Mouse (Mus musculus) limb, embryonic 10.5 days (tissue): ENCODE results near the gene Mccc1. TPM values are rescaled to one million over a fixed set of nuclear protein-coding genes. Genes with fewer than 3 reads are reported as not detected.

Experiments used
- DNase-seq: peaks from one replicate; pipeline ENCODE4 v3.0.0-alpha.2; 2017; ENCODE audit warnings: low spot score
- H3K27ac ChIP-seq: fragments of 300-500 bp; sonication (generic); 2 replicates; pipeline ENCODE4 v1.5.1; 2016; ENCODE audit warnings: mild to moderate bottlenecking
- H3K27me3 ChIP-seq: fragments of 300-500 bp; sonication (generic); 2 replicates; pipeline ENCODE4 v1.6.1; 2016; ENCODE audit warnings: low read depth, mild to moderate bottlenecking; ENCODE audit not compliant: poor library complexity, severe bottlenecking
- H3K36me3 ChIP-seq: fragments of 300-500 bp; sonication (generic); 2 replicates; pipeline ENCODE4 v1.6.1; 2016; ENCODE audit warnings: mild to moderate bottlenecking, moderate library complexity
- H3K4me1 ChIP-seq: fragments of 300-500 bp; sonication (generic); 2 replicates; pipeline ENCODE4 v1.6.1; 2016
- H3K4me3 ChIP-seq: fragments of 300-500 bp; sonication (generic); 2 replicates; pipeline ENCODE4 v1.5.1; 2016; ENCODE audit warnings: mild to moderate bottlenecking, moderate library complexity
- H3K9me3 ChIP-seq: fragments of 300-500 bp; sonication (generic); replicated peaks from 2 replicates; pipeline ENCODE4 v1.6.1; 2016; ENCODE audit warnings: mild to moderate bottlenecking
- WGBS: fragments of 180-500 bp; shearing (Covaris S2); methylation state at CpG from one replicate; pipeline ENCODE4 v1.1.7; 2016; 5-methylcytosine and 5-hydroxymethylcytosine counted together
- polyA plus RNA-seq: library from polyadenylated mRNA; unstranded; fragments of >200 nt; fragmentation: Nextera tagmentation; extraction: Ambion mirVana; gene quantifications from 2 replicates; pipeline ENCODE4 v1.2.1, GENCODE M21; 2016

Gene Mccc1
- polyA plus RNA-seq, 1 experiment from 2014 or later = 40.7 TPM

DNA sequence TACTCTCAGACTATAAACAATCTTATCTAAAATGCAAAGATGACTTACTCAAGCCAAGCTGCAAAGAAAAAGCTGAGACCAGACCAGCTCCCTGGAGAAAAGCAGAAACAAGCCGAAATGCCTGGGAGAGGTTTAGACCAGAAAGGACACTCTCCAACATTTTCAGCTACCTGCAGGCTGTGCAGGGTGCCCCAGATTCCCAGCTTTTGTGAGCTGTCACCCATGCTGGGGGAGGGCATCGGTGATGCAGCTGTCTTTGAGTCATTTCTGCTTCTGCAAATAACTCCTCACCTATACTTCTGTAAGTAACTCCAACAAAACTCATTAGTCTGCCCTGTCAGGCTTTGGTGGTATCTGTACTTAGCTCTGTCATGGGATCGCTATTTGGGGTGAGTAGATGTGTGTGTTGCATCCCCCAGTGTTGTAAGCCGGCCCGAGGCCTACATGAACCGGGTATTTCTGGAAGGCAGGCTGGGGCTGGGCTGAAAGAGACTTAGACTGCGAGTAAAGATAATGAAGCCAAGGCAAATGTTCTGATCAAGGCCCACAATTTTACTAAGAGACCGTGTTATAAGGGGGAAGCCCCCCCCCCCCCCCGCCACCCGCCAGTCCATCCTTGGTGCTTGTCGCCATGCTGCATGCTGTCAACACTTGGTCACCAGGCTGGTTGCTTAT, 45.4 kb downstream of the Mccc1 start:
- no peak overlapping the region for H3K27ac ChIP-seq
- H3K36me3 ChIP-seq = peaks cover 17% of the 10 kb centered on the region
- no peak for DNase-seq
- H3K4me1 ChIP-seq = peaks cover 5% of the 10 kb centered on the region; the same call in 1 of the 2 replicates
- WGBS = 91% methylated on average over 11 of the region's 11 CpGs
- no peak overlapping the region for H3K4me3 ChIP-seq
- H3K9me3 ChIP-seq = no peaks in the 10 kb centered on the region
- no peaks in the 10 kb centered on the region for H3K27me3 ChIP-seq

DNA sequence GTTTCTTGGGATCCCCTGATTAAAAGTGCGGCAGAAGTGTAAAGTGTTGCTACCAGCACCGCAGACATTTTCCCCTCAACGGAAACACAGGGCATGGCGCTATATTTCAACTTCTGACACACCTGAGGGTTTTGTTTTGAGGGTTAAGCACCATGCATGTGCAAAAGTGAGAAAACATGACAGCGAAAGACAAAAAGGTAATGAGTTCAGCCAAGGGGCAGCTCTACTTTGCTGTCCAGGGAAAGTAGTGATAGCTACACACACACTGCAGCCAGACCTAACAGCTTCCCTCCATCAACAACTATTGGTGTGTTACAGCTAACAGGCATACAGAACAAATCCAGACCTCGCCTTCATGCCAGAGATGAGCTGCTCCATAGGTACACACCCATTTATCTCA, 46.7 kb downstream of the Mccc1 start:
- Histone ChIP-seq H3K27me3 (no peaks in the 10 kb centered on the region), H3K36me3 (peaks cover 10% of the 10 kb centered on the region), H3K4me3 (no peak overlapping the region), H3K9me3 (no peaks in the 10 kb centered on the region), H3K4me1 (peaks cover 5% of the 10 kb centered on the region; the same call in 1 of the 2 replicates), H3K27ac (no peak overlapping the region)
- no peak for DNase-seq
- 88% methylated on average over 6 of the region's 6 CpGs for WGBS

DNA sequence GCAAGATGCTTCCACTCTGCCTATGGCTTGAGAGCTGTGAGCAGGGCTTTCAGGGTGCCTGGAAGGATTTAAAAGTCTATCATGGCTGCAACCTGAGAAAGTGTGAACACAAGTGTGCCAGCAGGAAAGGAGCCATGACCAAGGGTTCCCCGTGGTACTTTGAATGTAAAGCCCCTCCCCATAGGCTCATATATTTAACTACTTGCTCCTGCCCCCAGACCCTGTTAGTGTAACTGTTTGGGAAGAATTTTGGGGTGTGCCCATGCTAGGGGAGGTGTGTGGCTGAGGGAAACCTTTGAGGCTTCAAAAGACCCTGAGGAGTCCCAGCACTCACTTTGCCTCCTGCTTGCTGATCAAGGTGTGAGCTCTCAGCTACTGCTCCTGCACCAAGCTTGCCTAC, 47.3 kb downstream of the Mccc1 start:
- Histone ChIP-seq H3K4me1 (peaks cover 5% of the 10 kb centered on the region; the same call in 1 of the 2 replicates), H3K27ac (no peak overlapping the region)
- 42% methylated on average over 1 of the region's 1 CpGs for WGBS

DNA sequence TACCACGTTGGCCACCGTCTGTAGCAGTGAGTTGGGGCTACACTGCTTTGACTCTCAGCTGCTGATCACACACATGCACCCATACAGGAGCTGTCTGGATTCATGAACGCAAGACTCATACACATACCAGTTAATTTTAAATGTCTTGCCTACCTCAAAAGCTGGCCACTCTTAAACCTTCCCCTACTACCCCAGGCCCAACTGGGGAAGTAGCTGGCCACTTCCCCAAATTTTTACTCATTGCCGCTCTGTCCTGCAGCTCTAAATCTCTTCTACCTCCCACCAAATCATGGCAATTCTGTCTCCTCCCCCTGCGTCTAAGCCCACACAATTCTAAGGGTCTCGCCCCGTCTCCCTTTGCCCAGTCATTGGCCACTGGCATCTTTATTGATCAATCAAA, 52.3 kb downstream of the Mccc1 start:
- H3K27ac ChIP-seq = no peak overlapping the region
- no peaks in the 10 kb centered on the region for H3K27me3 ChIP-seq
- no peaks in the 10 kb centered on the region for H3K36me3 ChIP-seq
- DNase-seq = no peak
- H3K4me3 ChIP-seq = no peak overlapping the region
- WGBS = 87% methylated on average over 7 of the region's 7 CpGs
- no peaks in the 10 kb centered on the region for H3K9me3 ChIP-seq
- peaks cover 4% of the 10 kb centered on the region; the same call in 1 of the 2 replicates for H3K4me1 ChIP-seq

More for the DNA sequence above, 47.3 kb downstream of the Mccc1 start:
- Histone ChIP-seq H3K27me3 (no peaks in the 10 kb centered on the region), H3K9me3 (no peaks in the 10 kb centered on the region), H3K4me3 (no peak overlapping the region), H3K36me3 (peaks cover 5% of the 10 kb centered on the region; the same call in 1 of the 2 replicates)
- no peak for DNase-seq

DNA sequence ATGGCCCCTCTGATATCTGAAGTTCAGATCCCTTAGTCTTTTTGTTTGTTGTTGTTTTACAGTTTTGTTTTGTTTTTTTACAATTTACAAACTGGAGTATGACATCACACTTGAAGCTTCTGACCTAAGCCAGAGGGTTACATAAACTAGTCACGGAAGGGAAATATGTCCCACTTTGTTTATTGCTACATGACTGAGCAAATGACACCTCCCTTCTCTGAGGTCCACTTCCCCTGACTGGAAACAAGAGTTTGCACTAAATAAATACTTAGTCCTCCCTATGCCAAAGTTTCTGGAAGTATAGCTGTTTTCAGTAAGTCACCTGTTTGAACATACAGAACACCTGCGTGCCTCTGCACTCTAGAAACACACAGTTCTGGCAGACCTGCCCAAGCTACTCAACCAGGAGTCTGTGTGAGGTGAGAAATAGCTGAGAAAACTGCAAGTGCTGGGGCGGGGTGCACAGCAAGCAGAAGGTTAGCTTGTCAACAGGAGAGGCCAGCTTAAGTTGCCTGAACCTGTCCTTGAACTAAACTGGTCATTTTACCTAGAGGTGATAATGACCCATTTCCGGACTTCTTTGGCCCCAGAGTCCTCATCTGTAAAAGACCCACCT, 59.9 kb downstream of the Mccc1 start:
- Histone ChIP-seq H3K4me1 (no peaks in the 10 kb centered on the region), H3K36me3 (peaks cover 17% of the 10 kb centered on the region), H3K4me3 (no peak overlapping the region), H3K9me3 (no peaks in the 10 kb centered on the region), H3K27ac (no peak overlapping the region), H3K27me3 (no peaks in the 10 kb centered on the region)
- WGBS = 83% methylated on average over 4 of the region's 4 CpGs
- DNase-seq = no peak

DNA sequence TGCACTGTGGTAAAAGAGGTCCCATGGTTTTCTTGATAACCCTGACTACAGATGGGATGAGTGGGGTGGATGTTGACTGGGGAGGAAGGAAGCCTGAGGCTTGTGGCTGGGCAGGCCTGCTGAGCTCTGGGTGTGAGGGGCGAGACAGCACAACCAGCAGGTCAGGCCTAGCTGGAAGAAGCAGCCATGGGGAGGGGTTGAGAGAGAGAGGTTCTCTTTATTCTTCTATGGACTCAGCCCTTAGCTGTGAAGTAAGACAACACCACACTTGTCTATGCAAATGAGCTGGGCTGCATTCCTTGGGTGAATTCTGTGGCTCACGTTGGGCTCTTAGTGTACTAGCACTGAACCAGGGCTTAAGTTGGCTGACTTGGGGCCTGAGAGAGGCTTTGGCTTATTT, 60.4 kb downstream of the Mccc1 start:
- H3K9me3 ChIP-seq = no peaks in the 10 kb centered on the region
- peaks cover 21% of the 10 kb centered on the region for H3K36me3 ChIP-seq
- H3K4me1 ChIP-seq = no peaks in the 10 kb centered on the region
- H3K27ac ChIP-seq = no peak overlapping the region
- H3K4me3 ChIP-seq = no peak overlapping the region
- H3K27me3 ChIP-seq = no peaks in the 10 kb centered on the region
- WGBS = 42% methylated on average over 2 of the region's 2 CpGs
- no peak for DNase-seq

DNA sequence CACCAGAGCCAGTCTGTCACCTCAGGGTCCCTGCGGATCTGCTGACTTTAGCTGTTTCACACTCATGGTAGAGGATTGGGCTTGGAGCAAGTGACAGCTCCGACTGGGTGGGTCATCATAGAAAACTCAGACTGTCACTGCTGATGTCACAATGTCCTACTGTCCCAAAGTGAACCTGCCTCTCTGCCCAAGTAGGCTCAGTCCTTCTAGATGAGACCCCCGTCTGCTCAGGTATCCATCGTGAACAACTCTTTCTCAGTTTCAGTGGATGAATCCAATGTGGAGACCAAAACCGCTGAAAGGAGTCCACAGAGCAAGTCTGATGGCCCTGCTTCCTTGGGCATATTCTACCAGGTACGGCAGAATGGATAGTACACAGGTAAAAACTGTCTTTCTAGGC, 63.1 kb downstream of the Mccc1 start, which contains the start of gene Dcun1d1:
TSS of gene Dcun1d1 (minus strand) at position 101 of the 400 bp plus-strand sequence.
- Histone ChIP-seq H3K4me1 (peaks cover 12% of the 10 kb centered on the region), H3K9me3 (no peaks in the 10 kb centered on the region), H3K4me3 (no peak within 1 kb of the TSS), H3K27me3 (no peaks in the 10 kb centered on the region), H3K36me3 (peaks cover 21% of the 10 kb centered on the region), H3K27ac (no peak within 1 kb of the TSS)
- 91% methylated on average over 6 of the region's 6 CpGs for WGBS
- no peak for DNase-seq

DNA sequence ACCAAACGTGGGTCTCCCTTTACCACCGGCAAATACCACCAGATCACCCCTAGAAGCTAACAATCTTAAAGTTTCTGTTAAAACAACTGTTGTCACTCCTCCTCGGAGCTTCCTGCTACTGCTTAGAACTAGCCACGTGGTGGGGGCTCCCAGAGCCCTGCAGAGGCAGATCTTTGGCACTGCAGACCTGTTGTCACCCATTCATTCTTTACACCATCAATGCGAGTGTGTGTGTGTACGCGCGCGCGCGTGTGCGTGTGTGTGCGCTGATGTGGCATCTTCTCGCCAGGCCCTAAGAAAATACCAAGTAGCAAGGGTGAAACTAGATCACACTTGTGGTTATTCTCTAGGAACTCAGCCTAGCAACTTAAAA, 67.1 kb downstream of the Mccc1 start:
- peak; percentile 67 for DNase-seq
- 2% methylated on average over 14 of the region's 14 CpGs for WGBS
- peak overlapping the region; percentile 90 for H3K4me3 ChIP-seq
- no peaks in the 10 kb centered on the region for H3K9me3 ChIP-seq
- no peaks in the 10 kb centered on the region for H3K27me3 ChIP-seq
- peaks cover 20% of the 10 kb centered on the region for H3K4me1 ChIP-seq
- H3K27ac ChIP-seq = peak overlapping the region; percentile 98
- H3K36me3 ChIP-seq = peaks cover 13% of the 10 kb centered on the region

DNA sequence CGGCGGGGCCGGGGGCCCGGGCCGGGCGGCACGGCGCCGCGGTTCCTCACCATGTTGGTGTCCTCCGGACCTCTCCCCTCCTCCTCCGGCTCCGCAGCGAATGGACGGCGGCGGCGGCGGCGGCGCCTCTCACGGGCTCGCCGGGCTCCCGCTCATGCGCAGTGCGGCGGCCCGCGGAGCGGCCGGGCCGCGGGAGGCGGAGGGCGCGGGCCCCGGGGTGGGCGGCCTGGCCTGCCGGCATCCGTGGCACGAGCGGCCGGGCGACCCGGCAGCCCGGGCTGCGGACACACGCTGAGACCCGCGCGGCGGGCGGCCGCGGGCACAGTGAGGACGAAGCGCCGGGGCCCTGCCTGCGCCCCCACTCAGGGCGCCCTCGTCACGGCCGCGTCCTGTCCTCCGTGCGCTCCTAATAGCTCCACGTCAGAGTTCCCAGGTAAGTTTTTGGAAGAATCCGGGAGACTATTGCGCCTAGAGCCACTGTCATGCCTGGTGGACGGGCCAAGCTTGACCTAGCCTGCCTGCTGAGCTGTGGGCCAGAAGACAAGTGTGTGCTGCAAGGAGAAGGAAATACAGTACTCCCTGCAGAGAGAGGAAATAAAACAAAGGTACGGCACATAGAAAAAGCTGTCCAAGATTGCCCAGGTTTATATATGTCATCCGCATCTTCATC, 67.6 kb downstream of the Mccc1 start:
- Histone ChIP-seq H3K4me1 (peaks cover 20% of the 10 kb centered on the region), H3K36me3 (peaks cover 10% of the 10 kb centered on the region), H3K27ac (peak overlapping the region; percentile 98), H3K4me3 (peak overlapping the region; percentile 90), H3K9me3 (no peaks in the 10 kb centered on the region), H3K27me3 (no peaks in the 10 kb centered on the region)
- peak; percentile 82 for DNase-seq
- WGBS = 3% methylated on average over 65 of the region's 73 CpGs

DNA sequence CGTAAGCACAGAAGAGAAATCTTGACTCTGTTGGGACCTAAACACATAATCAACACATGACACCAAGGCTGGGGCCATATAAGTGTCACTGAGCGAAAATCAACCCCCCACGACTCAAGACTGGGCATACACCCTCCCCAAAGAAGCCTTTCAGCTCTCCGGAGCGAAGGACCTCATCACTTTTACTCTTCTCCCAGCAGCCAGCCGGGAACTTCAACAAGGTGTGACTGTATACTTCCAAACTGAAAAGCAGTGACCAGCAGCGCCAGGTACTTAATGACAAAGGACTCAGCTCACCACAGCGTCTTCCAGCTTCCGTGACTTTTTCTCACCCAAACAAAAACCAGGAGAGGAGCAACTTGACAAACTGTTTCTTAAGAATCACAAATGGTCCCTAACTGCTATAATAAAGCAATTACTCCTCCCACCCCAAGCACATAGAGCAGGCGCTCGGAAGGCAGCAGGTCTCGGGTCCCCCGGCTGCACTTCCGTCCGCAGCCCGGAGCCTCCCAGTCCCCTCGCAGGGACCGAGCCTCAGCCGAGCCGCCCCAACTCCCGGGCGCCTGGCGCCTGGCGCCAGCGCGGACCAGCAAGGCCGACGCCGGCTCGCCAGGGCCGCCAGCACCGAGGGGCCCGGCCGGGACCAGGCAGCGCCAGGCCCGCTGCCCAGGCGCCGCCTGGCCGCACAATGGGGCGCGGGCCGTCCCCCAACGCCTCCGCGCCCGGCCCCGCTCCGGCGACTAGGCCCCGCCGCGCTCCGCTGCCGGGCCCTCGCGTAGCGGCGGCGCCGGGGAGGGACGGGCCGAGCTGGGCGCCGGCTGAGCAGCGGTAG, 68.4 kb downstream of the Mccc1 start:
- Histone ChIP-seq H3K36me3 (peaks cover 4% of the 10 kb centered on the region; the same call in 1 of the 2 replicates), H3K4me3 (peak overlapping the region; percentile 90), H3K9me3 (no peaks in the 10 kb centered on the region), H3K27me3 (no peaks in the 10 kb centered on the region), H3K27ac (peak overlapping the region; percentile 98), H3K4me1 (peaks cover 20% of the 10 kb centered on the region)
- 2% methylated on average over 65 of the region's 65 CpGs for WGBS
- peak; percentile 76 for DNase-seq

DNA sequence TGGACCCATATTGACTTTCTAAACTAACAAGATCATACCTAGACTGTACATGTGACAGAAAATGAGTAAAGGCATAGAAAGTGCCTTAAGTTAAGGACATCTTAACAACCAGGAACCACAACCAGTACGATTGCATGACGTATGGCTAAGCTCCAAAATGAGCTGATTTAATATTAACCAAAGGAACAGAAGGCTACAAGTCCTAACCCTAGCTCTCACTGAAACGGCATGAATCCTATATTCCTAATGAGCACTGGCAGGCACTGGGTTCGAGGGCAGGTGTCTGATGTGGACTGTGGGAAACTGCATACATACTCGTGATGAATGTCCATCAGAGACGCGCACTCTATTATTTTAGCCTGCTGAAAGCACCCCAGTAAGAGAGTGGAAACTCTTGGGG, 69.1 kb downstream of the Mccc1 start:
- Histone ChIP-seq H3K36me3 (peaks cover 4% of the 10 kb centered on the region; the same call in 1 of the 2 replicates), H3K4me3 (peak overlapping the region; percentile 90), H3K9me3 (no peaks in the 10 kb centered on the region), H3K27ac (peak overlapping the region; percentile 98), H3K27me3 (no peaks in the 10 kb centered on the region), H3K4me1 (peaks cover 20% of the 10 kb centered on the region)
- 49% methylated on average over 7 of the region's 7 CpGs for WGBS
- no peak for DNase-seq

DNA sequence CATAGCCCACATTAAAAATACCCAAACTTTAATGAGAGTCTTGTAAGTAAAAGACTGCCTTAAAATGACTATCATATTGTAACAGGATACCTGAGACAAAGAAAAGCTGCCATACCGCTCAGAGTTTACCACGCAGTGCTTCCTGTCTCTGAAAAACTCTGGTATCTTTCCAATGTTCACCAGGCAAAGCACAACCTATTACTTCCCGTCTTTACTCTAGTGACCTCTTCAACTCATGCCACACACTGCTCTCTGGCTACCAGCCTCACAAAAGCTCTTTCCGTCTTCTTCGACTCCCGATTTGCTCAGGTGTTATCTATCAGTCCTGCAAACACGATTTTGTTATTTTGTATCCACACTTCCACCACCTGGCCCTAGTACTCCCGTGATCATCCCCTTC, 70.6 kb downstream of the Mccc1 start:
- WGBS = 80% methylated on average over 8 of the region's 8 CpGs
- no peaks in the 10 kb centered on the region for H3K36me3 ChIP-seq
- no peaks in the 10 kb centered on the region for H3K9me3 ChIP-seq
- H3K4me1 ChIP-seq = peaks cover 20% of the 10 kb centered on the region
- DNase-seq = no peak
- no peak overlapping the region for H3K27ac ChIP-seq
- H3K4me3 ChIP-seq = no peak overlapping the region
- no peaks in the 10 kb centered on the region for H3K27me3 ChIP-seq
